Mouse (Mus musculus): ENCODE data around the gene Hdc. TPM values are rescaled to one million over a fixed set of nuclear protein-coding genes. Genes with fewer than 3 reads are reported as not detected.

Hdc gene
- polyA plus RNA-seq, 1 experiment from 2014 or later: 0.84 TPM

GRCm38 (mm10) chr2:126551896-126552295, 67.2 kb downstream of the Hdc start:
- no peak overlapping the region for H3K27ac ChIP-seq (replicated peaks; ENCODE audit: low read depth, low read length)
- no peak overlapping the region for H3K4me2 ChIP-seq (ENCODE audit: low read depth, severe bottlenecking)
- H3K4me3 ChIP-seq (ENCODE audit: low read depth, low read length): no peak overlapping the region
- H3K27me3 ChIP-seq (ENCODE audit: control insufficient read depth, insufficient read depth, low read length): peaks cover 36% of the 10 kb centered on the region
- no peaks in the 10 kb centered on the region for H3K9me3 ChIP-seq (ENCODE audit: control insufficient read depth, low read length)
- no peaks in the 10 kb centered on the region for H3K36me3 ChIP-seq (ENCODE audit: control insufficient read depth, insufficient read depth, low read length)
- ATAC-seq (ENCODE audit: insufficient number of reproducible peaks, low FRiP score, low TSS enrichment, low read depth): no peak
- 31% methylated on average over 5 of the region's 5 CpGs for WGBS
- DNase-seq (ENCODE audit: low spot score): no peak
- no peak overlapping the region for H3K9ac ChIP-seq (ENCODE audit: low read length)
- 0 out of 2 replicates have a peak, but pooled peaks cover 11% of the 10 kb centered on the region for H3K4me1 ChIP-seq (ENCODE audit: control insufficient read depth, insufficient read depth, low read length)

DNA sequence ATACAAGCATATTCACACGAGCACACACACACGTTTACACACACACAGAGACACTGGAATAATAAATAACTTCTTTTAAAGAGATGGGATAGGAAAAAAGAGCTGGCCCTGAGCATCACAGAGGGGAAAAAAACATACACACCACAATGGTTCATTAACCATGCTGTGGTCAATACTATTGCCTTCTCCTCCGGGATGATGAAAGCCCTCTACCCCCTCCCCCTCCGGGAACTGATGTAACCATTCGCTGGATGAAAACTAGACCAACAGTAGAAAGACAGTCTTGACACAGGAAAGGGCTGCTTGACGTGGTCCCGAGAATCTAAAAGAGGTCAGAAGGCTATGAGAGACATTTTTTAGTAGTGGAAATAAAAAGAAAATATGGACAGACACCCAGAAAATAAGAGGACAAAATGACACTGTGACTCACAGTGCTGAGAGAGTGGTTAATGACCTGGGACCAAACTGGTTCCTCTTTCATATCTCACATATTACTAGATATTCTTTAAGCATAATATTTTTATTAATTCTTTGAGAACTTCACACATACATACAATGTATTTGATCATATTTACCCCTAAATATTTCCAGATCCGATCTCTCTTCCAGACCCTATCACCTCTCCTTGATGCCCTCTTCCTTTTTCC, 67.7 kb downstream of the Hdc start:
- H3K4me1 ChIP-seq (ENCODE audit: control insufficient read depth, insufficient read depth, low read length): 0 out of 2 replicates have a peak, but pooled peaks cover 11% of the 10 kb centered on the region
- no peak overlapping the region for H3K4me3 ChIP-seq (ENCODE audit: low read depth, low read length)
- H3K9ac ChIP-seq (ENCODE audit: low read length): no peak overlapping the region
- peaks cover 36% of the 10 kb centered on the region for H3K27me3 ChIP-seq (ENCODE audit: control insufficient read depth, insufficient read depth, low read length)
- no peak overlapping the region for H3K4me2 ChIP-seq (ENCODE audit: low read depth, severe bottlenecking)
- ATAC-seq (ENCODE audit: insufficient number of reproducible peaks, low FRiP score, low TSS enrichment, low read depth) (no peak), DNase-seq (ENCODE audit: low spot score) (no peak)
- no peak overlapping the region for H3K27ac ChIP-seq (replicated peaks; ENCODE audit: low read depth, low read length)
- H3K9me3 ChIP-seq (ENCODE audit: control insufficient read depth, low read length): no peaks in the 10 kb centered on the region
- 85% methylated on average over 8 of the region's 8 CpGs for WGBS
- no peaks in the 10 kb centered on the region for H3K36me3 ChIP-seq (ENCODE audit: control insufficient read depth, insufficient read depth, low read length)

DNA sequence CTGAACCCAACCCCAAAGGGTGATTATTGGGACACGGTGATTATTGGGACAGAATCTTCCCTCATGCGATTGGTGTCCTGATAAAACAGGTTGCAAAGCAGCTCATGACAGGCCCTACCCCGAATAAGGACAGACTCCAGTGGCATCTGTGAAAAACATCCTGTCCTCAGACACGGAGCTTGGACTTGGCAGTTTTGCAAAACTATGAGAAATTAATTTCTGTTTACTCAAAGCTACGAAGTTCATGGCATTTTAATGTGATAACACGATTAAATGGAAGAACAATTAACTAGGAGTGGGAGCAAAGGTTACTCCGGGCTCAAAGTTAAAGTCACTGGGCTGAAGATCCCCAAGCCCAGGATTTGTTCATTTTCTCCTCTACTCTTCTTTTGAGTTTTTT, 69.4 kb downstream of the Hdc start:
- peaks cover 33% of the 10 kb centered on the region for H3K27me3 ChIP-seq (ENCODE audit: control insufficient read depth, insufficient read depth, low read length)

DNA sequence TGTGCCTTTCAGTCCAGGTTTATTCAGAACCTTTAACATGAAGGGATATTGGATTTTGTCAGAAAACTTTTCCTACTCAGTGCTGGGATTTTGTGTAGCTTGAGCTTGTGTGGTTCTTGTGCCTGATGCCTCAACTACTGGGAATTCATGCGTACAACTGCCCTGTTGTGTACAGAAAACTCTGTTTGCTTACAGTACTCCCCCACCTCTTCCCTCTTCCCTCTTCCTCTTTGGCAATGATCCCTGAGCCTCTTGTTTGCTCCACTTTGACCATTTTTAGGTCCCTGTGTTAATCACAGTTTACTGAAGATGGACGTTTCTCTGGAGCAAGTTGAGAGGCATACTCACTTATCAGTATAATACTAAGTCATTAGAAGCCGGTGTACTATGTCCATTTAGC, 72.7 kb downstream of the Hdc start:
- WGBS: 89% methylated on average over 3 of the region's 3 CpGs
- no peak overlapping the region for H3K4me2 ChIP-seq (ENCODE audit: low read depth, severe bottlenecking)
- H3K9ac ChIP-seq (ENCODE audit: low read length): no peak overlapping the region
- no peak for ATAC-seq (ENCODE audit: insufficient number of reproducible peaks, low FRiP score, low TSS enrichment, low read depth)
- no peaks in the 10 kb centered on the region for H3K36me3 ChIP-seq (ENCODE audit: control insufficient read depth, insufficient read depth, low read length)
- H3K4me3 ChIP-seq (ENCODE audit: low read depth, low read length): no peak overlapping the region
- H3K9me3 ChIP-seq (ENCODE audit: control insufficient read depth, low read length): no peaks in the 10 kb centered on the region
- no peak overlapping the region for H3K27ac ChIP-seq (replicated peaks; ENCODE audit: low read depth, low read length)
- no peak for DNase-seq (ENCODE audit: low spot score)
- H3K27me3 ChIP-seq (ENCODE audit: control insufficient read depth, insufficient read depth, low read length): peaks cover 3% of the 10 kb centered on the region; the same call in 1 of the 2 replicates
- H3K4me1 ChIP-seq (ENCODE audit: control insufficient read depth, insufficient read depth, low read length): no peaks in the 10 kb centered on the region

More for the DNA sequence above, 69.4 kb downstream of the Hdc start:
- no peak for DNase-seq (ENCODE audit: low spot score)
- Histone ChIP-seq H3K27ac (replicated peaks; ENCODE audit: low read depth, low read length) (no peak overlapping the region), H3K4me2 (ENCODE audit: low read depth, severe bottlenecking) (no peak overlapping the region), H3K9ac (ENCODE audit: low read length) (no peak overlapping the region), H3K9me3 (ENCODE audit: control insufficient read depth, low read length) (no peaks in the 10 kb centered on the region), H3K4me1 (ENCODE audit: control insufficient read depth, insufficient read depth, low read length) (0 out of 2 replicates have a peak, but pooled peaks cover 11% of the 10 kb centered on the region), H3K36me3 (ENCODE audit: control insufficient read depth, insufficient read depth, low read length) (no peaks in the 10 kb centered on the region), H3K4me3 (ENCODE audit: low read depth, low read length) (no peak overlapping the region)
- 91% methylated on average over 7 of the region's 7 CpGs for WGBS
- ATAC-seq (ENCODE audit: insufficient number of reproducible peaks, low FRiP score, low TSS enrichment, low read depth): no peak

GRCm38 (mm10) chr2:126545297-126545696, 73.8 kb downstream of the Hdc start:
- Histone ChIP-seq H3K4me1 (ENCODE audit: control insufficient read depth, insufficient read depth, low read length) (no peaks in the 10 kb centered on the region), H3K9me3 (ENCODE audit: control insufficient read depth, low read length) (no peaks in the 10 kb centered on the region), H3K9ac (ENCODE audit: low read length) (no peak overlapping the region), H3K27ac (replicated peaks; ENCODE audit: low read depth, low read length) (no peak overlapping the region), H3K4me2 (ENCODE audit: low read depth, severe bottlenecking) (no peak overlapping the region), H3K27me3 (ENCODE audit: control insufficient read depth, insufficient read depth, low read length) (no peaks in the 10 kb centered on the region), H3K4me3 (ENCODE audit: low read depth, low read length) (no peak overlapping the region), H3K36me3 (ENCODE audit: control insufficient read depth, insufficient read depth, low read length) (no peaks in the 10 kb centered on the region)
- DNase-seq (ENCODE audit: low spot score): no peak
- 80% methylated on average over 5 of the region's 5 CpGs for WGBS
- no peak for ATAC-seq (ENCODE audit: insufficient number of reproducible peaks, low FRiP score, low TSS enrichment, low read depth)

Other genes with a start within 250 kb of the Hdc start
- gene Atp8b4, start 118.6 kb downstream of the Hdc start, polyA plus RNA-seq (2014; fragmentation: Nextera tagmentation; extraction: Ambion mirVana): 0.07 and 0.34 TPM in 2 replicates
- gene Slc27a2, start 66.9 kb downstream of the Hdc start, polyA plus RNA-seq (2014; fragmentation: Nextera tagmentation; extraction: Ambion mirVana): 0.23 TPM in 1 of 2 replicates, not detected in the other
- 109 and 111 TPM in 2 replicates for gene Gabpb1, start 57.0 kb upstream of the Hdc start, polyA plus RNA-seq (2014; fragmentation: Nextera tagmentation; extraction: Ambion mirVana)
- gene Usp8, start 88.0 kb upstream of the Hdc start, polyA plus RNA-seq (2014; fragmentation: Nextera tagmentation; extraction: Ambion mirVana): 43.7 and 49.2 TPM in 2 replicates
- 2.7 and 3.0 TPM in 2 replicates for gene Usp50, start 164.2 kb upstream of the Hdc start, polyA plus RNA-seq (2014; fragmentation: Nextera tagmentation; extraction: Ambion mirVana)

All from limb, embryonic 11.5 days (tissue).